Mouse (Mus musculus) heart, postnatal 0 days (tissue): ENCODE results near the gene Itprip. TPM values are rescaled to one million over a fixed set of nuclear protein-coding genes. Genes with fewer than 3 reads are reported as not detected.

ENCODE experiments used
- ATAC-seq: fragments of 200-750 bp; cut with Nextera tagmentation; 2 replicates; pipeline ENCODE4 v1.8.0; 2017; ENCODE audit warnings: low read depth, moderate number of reproducible peaks, moderate library complexity; ENCODE audit not compliant: insufficient read depth
- DNase-seq: peaks from one replicate; pipeline ENCODE4 v3.0.0-alpha.2; 2016; ENCODE audit warnings: low spot score
- H3K27ac ChIP-seq: fragments of 300-500 bp; sonication (generic); 2 replicates; pipeline ENCODE4 v1.5.1; 2014; ENCODE audit warnings: low read depth, mild to moderate bottlenecking
- H3K27me3 ChIP-seq: fragments of 300-500 bp; sonication (generic); 2 replicates; pipeline ENCODE4 v1.6.1; 2014; ENCODE audit warnings: low read length, mixed read lengths; ENCODE audit not compliant: control insufficient read depth, insufficient read depth
- H3K36me3 ChIP-seq: fragments of 300-500 bp; sonication (generic); replicated peaks from 2 replicates; pipeline ENCODE4 v1.6.1; 2014; ENCODE audit warnings: low read length, mixed read lengths; ENCODE audit not compliant: control insufficient read depth, insufficient read depth
- H3K4me1 ChIP-seq: fragments of 300-500 bp; sonication (generic); 2 replicates; pipeline ENCODE4 v1.6.1; 2014; ENCODE audit warnings: antibody characterized with exemption; ENCODE audit not compliant: control insufficient read depth, insufficient read depth
- H3K4me2 ChIP-seq: fragments of 300-500 bp; sonication (generic); 2 replicates; pipeline ENCODE4 v1.6.1; 2014; ENCODE audit warnings: low read depth, mild to moderate bottlenecking, low read length, moderate library complexity
- H3K4me3 ChIP-seq: fragments of 300-500 bp; sonication (generic); 2 replicates; pipeline ENCODE4 v1.5.1; 2014; ENCODE audit warnings: low read depth, low read length
- H3K9ac ChIP-seq: fragments of 300-500 bp; sonication (generic); replicated peaks from 2 replicates; pipeline ENCODE4 v1.6.1; 2014; ENCODE audit warnings: low read depth, low read length, mixed read lengths
- H3K9me3 ChIP-seq: fragments of 300-500 bp; sonication (generic); replicated peaks from 2 replicates; pipeline ENCODE4 v1.6.1; 2016; ENCODE audit warnings: low read length; ENCODE audit not compliant: control insufficient read depth
- CTCF ChIP-seq: IDR thresholded peaks from 2 replicates; pipeline ENCODE4 v1.5.1; 2016; ENCODE audit warnings: antibody characterized with exemption, control low read depth, low read depth
- EP300 ChIP-seq: IDR thresholded peaks from 2 replicates; pipeline ENCODE4 v1.6.1; 2016; ENCODE audit warnings: antibody characterized with exemption, low read depth
- WGBS: fragments of 180-500 bp; shearing (Covaris S2); extraction: QIAGEN DNeasy Blood & Tissue Kit; methylation state at CpG from one replicate; pipeline ENCODE4 v1.1.7; 2014; 5-methylcytosine and 5-hydroxymethylcytosine counted together
- polyA plus RNA-seq: library from polyadenylated mRNA; unstranded; fragments of >200 nt; fragmentation: Nextera tagmentation; extraction: Ambion mirVana; gene quantifications from 2 replicates; pipeline ENCODE4 v1.2.1, GENCODE M21; 2015
- total RNA-seq: library from RNA; depleted of rRNA; stranded (reverse); fragments of >200 nt; gene quantifications from 2 replicates; pipeline ENCODE4 v1.2.3, GENCODE M21; 2014; ENCODE audit warnings: low replicate concordance

Itprip gene
- total and polyA plus RNA-seq, 2 experiments from 2014 or later, result 9.5 to 27.2 TPM

- Histone ChIP-seq H3K4me1 (peaks cover 29% of the 10 kb centered on the region), H3K36me3 (peaks cover 43% of the 10 kb centered on the region), H3K27ac (no peak overlapping the region), H3K9ac (no peak overlapping the region), H3K4me2 (no peak overlapping the region), H3K27me3 (no peaks in the 10 kb centered on the region), H3K4me3 (no peak overlapping the region), H3K9me3 (no peaks in the 10 kb centered on the region)
- no peak for TF ChIP-seq CTCF
- no peak for TF ChIP-seq EP300
- WGBS, result 91% methylated on average over 6 of the region's 6 CpGs
- DNase-seq (no peak), ATAC-seq (no peak)
Measured at GRCm38 (mm10) chr19:47893092-47893491, 26.0 kb downstream of the Itprip start.

- no peak overlapping the region for H3K4me3 ChIP-seq
- H3K27me3 ChIP-seq, result no peaks in the 10 kb centered on the region
- H3K9me3 ChIP-seq, result no peaks in the 10 kb centered on the region
- DNase-seq (peak; percentile 65), ATAC-seq (peak; percentile 68)
- WGBS, result 59% methylated on average over 11 of the region's 11 CpGs
- TF ChIP-seq EP300 (no peak), CTCF (no peak)
- peaks cover 35% of the 10 kb centered on the region for H3K4me1 ChIP-seq
- peaks cover 29% of the 10 kb centered on the region for H3K36me3 ChIP-seq
- H3K9ac ChIP-seq, result no peak overlapping the region
- no peak overlapping the region for H3K4me2 ChIP-seq
- peak overlapping the region; percentile 47 for H3K27ac ChIP-seq
Measured at GRCm38 (mm10) chr19:47891562-47892312, 27.4 kb downstream of the Itprip start.

GRCm38 (mm10) chr19:47890489-47891130 lies 28.5 kb downstream of the Itprip start:
- H3K4me2 ChIP-seq, result peak overlapping the region; percentile 41
- no peak for TF ChIP-seq CTCF
- no peak for TF ChIP-seq EP300
- peak overlapping the region; percentile 47 for H3K27ac ChIP-seq
- no peak for DNase-seq
- peak overlapping the region; percentile 17; the same call in 1 of the 2 replicates for H3K4me3 ChIP-seq
- no peaks in the 10 kb centered on the region for H3K9me3 ChIP-seq
- ATAC-seq, result no peak
- no peaks in the 10 kb centered on the region for H3K27me3 ChIP-seq
- peaks cover 18% of the 10 kb centered on the region for H3K36me3 ChIP-seq
- peaks cover 47% of the 10 kb centered on the region for H3K4me1 ChIP-seq
- H3K9ac ChIP-seq, result no peak overlapping the region
- WGBS, result 54% methylated on average over 10 of the region's 10 CpGs

- no peaks in the 10 kb centered on the region for H3K36me3 ChIP-seq
- ATAC-seq, result no peak
- no peak overlapping the region for H3K4me3 ChIP-seq
- peak overlapping the region; percentile 49; the same call in 1 of the 2 replicates for H3K27ac ChIP-seq
- peaks cover 57% of the 10 kb centered on the region for H3K4me1 ChIP-seq
- DNase-seq, result no peak
- H3K27me3 ChIP-seq, result no peaks in the 10 kb centered on the region
- no peak overlapping the region for H3K9ac ChIP-seq
- H3K4me2 ChIP-seq, result no peak overlapping the region
- no peak for TF ChIP-seq CTCF
- TF ChIP-seq EP300, result no peak
- 93% methylated on average over 8 of the region's 8 CpGs for WGBS
- no peaks in the 10 kb centered on the region for H3K9me3 ChIP-seq
Measured at GRCm38 (mm10) chr19:47888037-47888436, 31.1 kb downstream of the Itprip start.

- no peak overlapping the region for H3K4me3 ChIP-seq
- H3K9ac ChIP-seq, result no peak overlapping the region
- WGBS, result 62% methylated on average over 10 of the region's 10 CpGs
- peaks cover 52% of the 10 kb centered on the region for H3K4me1 ChIP-seq
- TF ChIP-seq CTCF, result no peak
- no peak for TF ChIP-seq EP300
- H3K36me3 ChIP-seq, result no peaks in the 10 kb centered on the region
- no peak overlapping the region for H3K4me2 ChIP-seq
- DNase-seq (no peak), ATAC-seq (no peak)
- H3K27ac ChIP-seq, result peak overlapping the region; percentile 49
- no peaks in the 10 kb centered on the region for H3K9me3 ChIP-seq
- no peaks in the 10 kb centered on the region for H3K27me3 ChIP-seq
Measured at GRCm38 (mm10) chr19:47887417-47887816, 31.7 kb downstream of the Itprip start.
